Mouse (Mus musculus) liver, embryonic 15.5 days (tissue): Measurements from ENCODE around the gene Hrk. TPM values are rescaled to one million over a fixed set of nuclear protein-coding genes. Genes with fewer than 3 reads are reported as not detected.
A peak's percentile ranks its signal among the peaks of the same experiment; 100 is the strongest.

Source experiments
- ATAC-seq: fragments of 200-750 bp; cut with Nextera tagmentation; 2 replicates; pipeline ENCODE4 v1.8.0; 2017; ENCODE audit warnings: moderate number of reproducible peaks, mild to moderate bottlenecking, moderate library complexity; ENCODE audit not compliant: insufficient read depth
- H3K27ac ChIP-seq: fragments of 300-500 bp; sonication (generic); replicated peaks from 2 replicates; pipeline ENCODE4 v1.5.1; 2015; ENCODE audit warnings: mild to moderate bottlenecking, inconsistent platforms
- H3K27me3 ChIP-seq: fragments of 300-500 bp; sonication (generic); 2 replicates; pipeline ENCODE4 v1.6.1; 2015; ENCODE audit warnings: mild to moderate bottlenecking, inconsistent platforms
- H3K36me3 ChIP-seq: fragments of 300-500 bp; sonication (generic); replicated peaks from 2 replicates; pipeline ENCODE4 v1.6.1; 2015; ENCODE audit warnings: moderate library complexity, mild to moderate bottlenecking, inconsistent platforms
- H3K4me1 ChIP-seq: fragments of 300-500 bp; sonication (generic); replicated peaks from 2 replicates; pipeline ENCODE4 v1.6.1; 2015; ENCODE audit warnings: inconsistent platforms
- H3K4me2 ChIP-seq: fragments of 300-500 bp; sonication (generic); 2 replicates; pipeline ENCODE4 v1.6.1; 2015; ENCODE audit warnings: moderate library complexity, mild to moderate bottlenecking, inconsistent platforms
- H3K4me3 ChIP-seq: fragments of 300-500 bp; sonication (generic); replicated peaks from 2 replicates; pipeline ENCODE4 v1.5.1; 2015; ENCODE audit warnings: mild to moderate bottlenecking, inconsistent platforms
- H3K9ac ChIP-seq: fragments of 300-500 bp; sonication (generic); 2 replicates; pipeline ENCODE4 v1.6.1; 2015; ENCODE audit warnings: moderate library complexity, mild to moderate bottlenecking, inconsistent platforms
- H3K9me3 ChIP-seq: fragments of 300-500 bp; sonication (generic); replicated peaks from 2 replicates; pipeline ENCODE4 v1.6.1; 2016; ENCODE audit warnings: inconsistent platforms
- WGBS: fragments of 180-500 bp; shearing (Covaris S2); methylation state at CpG from one replicate; pipeline ENCODE4 v1.1.7; 2015; ENCODE audit warnings: mixed read lengths; ENCODE audit not compliant: insufficient replicate concordance; 5-methylcytosine and 5-hydroxymethylcytosine counted together
- polyA plus RNA-seq: library from polyadenylated mRNA; unstranded; fragments of >200 nt; fragmentation: Nextera tagmentation; extraction: Ambion mirVana; gene quantifications from 2 replicates; pipeline ENCODE4 v1.2.1, GENCODE M21; 2015

Hrk gene
- polyA plus RNA-seq, 1 experiment from 2014 or later, result not detected

- H3K9ac ChIP-seq, result no peak overlapping the region
- no peak for ATAC-seq
- H3K27ac ChIP-seq, result no peak overlapping the region
- H3K4me2 ChIP-seq, result no peak overlapping the region
- H3K36me3 ChIP-seq, result peaks cover 36% of the 10 kb centered on the region; the same call in 1 of the 2 replicates
- H3K4me1 ChIP-seq, result peaks cover 3% of the 10 kb centered on the region; the same call in 1 of the 2 replicates
- WGBS, result 63% methylated on average over 12 of the region's 12 CpGs
- no peaks in the 10 kb centered on the region for H3K9me3 ChIP-seq
- H3K4me3 ChIP-seq, result no peak overlapping the region
- no peaks in the 10 kb centered on the region for H3K27me3 ChIP-seq
Observed at GRCm38 (mm10) chr5:118143211-118144026, 21.0 kb upstream of the Hrk start.

DNA sequence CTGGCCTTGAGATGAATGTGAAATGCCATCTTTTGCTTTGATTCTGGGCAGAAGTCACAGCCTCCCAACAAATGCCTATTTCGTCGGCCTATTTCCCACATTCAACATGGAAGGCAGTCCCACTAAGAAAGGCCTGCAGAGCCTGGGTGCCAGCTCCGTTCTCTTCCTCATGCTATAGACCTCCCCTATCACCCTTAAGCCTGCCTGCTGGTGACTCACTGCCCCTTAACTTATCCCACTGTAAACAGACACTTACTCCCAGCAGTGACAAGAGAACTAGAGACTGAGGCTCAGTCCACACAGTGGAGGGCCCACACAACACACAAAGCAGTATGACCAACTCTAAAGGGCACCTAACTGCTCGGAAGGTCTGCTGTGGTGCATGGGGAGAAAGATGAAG, 20.1 kb upstream of the Hrk start:
- peaks cover 3% of the 10 kb centered on the region; the same call in 1 of the 2 replicates for H3K4me1 ChIP-seq
- H3K4me2 ChIP-seq, result no peak overlapping the region
- ATAC-seq, result no peak
- WGBS, result 76% methylated on average over 4 of the region's 4 CpGs
- H3K9me3 ChIP-seq, result no peaks in the 10 kb centered on the region
- H3K9ac ChIP-seq, result no peak overlapping the region
- no peaks in the 10 kb centered on the region for H3K27me3 ChIP-seq
- H3K36me3 ChIP-seq, result peaks cover 33% of the 10 kb centered on the region; the same call in 1 of the 2 replicates
- no peak overlapping the region for H3K4me3 ChIP-seq
- no peak overlapping the region for H3K27ac ChIP-seq

DNA sequence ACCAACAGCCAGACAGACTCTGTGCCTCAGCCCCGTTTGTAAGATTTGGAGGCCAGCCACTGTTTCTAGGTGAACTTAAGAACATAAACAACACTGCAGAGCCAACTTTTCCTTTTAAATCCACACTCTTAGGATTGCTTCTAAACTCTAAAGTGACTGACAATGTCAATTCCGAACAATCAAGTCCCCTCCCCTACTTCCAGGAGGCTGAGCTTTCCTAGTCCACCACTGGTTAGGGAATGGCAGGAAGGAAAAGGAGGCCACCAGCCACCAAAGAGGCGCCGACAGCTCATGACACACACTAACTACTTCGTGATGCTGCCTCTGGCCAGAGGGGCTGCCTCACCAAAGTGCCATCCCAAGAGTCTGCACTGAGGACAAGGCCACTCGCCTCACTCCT, 19.7 kb upstream of the Hrk start:
- ATAC-seq, result no peak
- peaks cover 3% of the 10 kb centered on the region; the same call in 1 of the 2 replicates for H3K4me1 ChIP-seq
- H3K4me2 ChIP-seq, result no peak overlapping the region
- H3K4me3 ChIP-seq, result no peak overlapping the region
- WGBS, result 54% methylated on average over 6 of the region's 6 CpGs
- H3K27me3 ChIP-seq, result no peaks in the 10 kb centered on the region
- H3K36me3 ChIP-seq, result peaks cover 28% of the 10 kb centered on the region; the same call in 1 of the 2 replicates
- H3K9ac ChIP-seq, result no peak overlapping the region
- no peaks in the 10 kb centered on the region for H3K9me3 ChIP-seq
- no peak overlapping the region for H3K27ac ChIP-seq

DNA sequence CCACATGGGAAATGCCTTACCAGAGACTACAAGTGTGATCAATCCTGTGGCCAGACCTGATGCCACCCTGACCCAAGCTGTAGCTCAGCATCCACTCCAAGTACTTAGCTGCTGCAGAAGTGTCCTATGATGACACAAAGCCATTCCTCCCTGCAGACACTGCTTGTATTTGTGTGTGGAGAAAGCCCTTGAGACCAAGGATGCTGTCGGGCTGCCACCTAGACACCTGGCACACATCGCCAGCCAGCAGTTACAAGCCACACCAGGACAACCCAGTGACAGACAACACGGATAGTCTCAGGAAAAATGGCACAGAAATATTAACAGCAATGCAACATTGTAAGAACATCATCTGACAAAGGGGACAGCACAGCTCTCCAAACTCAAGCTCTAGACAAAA, 19.0 kb upstream of the Hrk start:
- H3K4me1 ChIP-seq, result peaks cover 3% of the 10 kb centered on the region; the same call in 1 of the 2 replicates
- H3K4me2 ChIP-seq, result no peak overlapping the region
- no peak overlapping the region for H3K27ac ChIP-seq
- H3K27me3 ChIP-seq, result no peaks in the 10 kb centered on the region
- 77% methylated on average over 3 of the region's 3 CpGs for WGBS
- no peak overlapping the region for H3K9ac ChIP-seq
- H3K36me3 ChIP-seq, result peaks cover 24% of the 10 kb centered on the region; the same call in 1 of the 2 replicates
- no peaks in the 10 kb centered on the region for H3K9me3 ChIP-seq
- H3K4me3 ChIP-seq, result no peak overlapping the region
- no peak for ATAC-seq

DNA sequence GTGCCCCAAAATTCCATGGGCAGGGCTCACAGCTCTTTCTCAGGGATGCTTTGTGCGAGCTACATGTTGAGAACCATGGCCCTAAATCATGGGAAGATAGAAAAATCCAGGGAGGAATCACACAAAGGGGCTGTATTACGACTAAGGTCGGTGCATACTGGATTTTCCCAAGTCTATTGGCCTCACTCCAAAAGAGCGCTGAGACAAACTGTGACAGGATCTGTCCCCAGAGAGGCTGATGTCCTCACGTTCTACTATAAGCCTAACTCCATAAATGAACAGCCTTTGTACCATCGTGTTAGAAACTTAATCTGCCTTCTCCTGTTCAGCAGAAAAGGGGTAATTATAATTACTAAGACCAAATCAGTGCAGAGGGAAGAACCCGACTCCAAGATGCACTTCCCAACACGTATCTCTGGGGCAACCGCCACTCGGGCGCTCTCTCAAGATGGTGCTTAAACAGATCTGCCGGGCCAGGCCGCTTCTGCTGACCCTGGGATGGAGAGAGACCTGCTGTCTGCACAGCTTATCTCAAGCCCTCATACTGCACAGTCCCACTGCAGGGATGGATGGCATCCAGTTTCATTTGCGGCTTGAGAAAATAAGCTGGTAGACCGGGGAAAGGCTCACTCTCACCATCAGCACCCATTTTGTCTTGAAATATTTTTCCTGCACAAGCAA, 18.3 kb upstream of the Hrk start:
- Histone ChIP-seq H3K27ac (no peak overlapping the region), H3K9ac (no peak overlapping the region), H3K4me2 (no peak overlapping the region), H3K4me3 (no peak overlapping the region), H3K27me3 (no peaks in the 10 kb centered on the region), H3K4me1 (peaks cover 3% of the 10 kb centered on the region; the same call in 1 of the 2 replicates), H3K36me3 (peaks cover 18% of the 10 kb centered on the region; the same call in 1 of the 2 replicates), H3K9me3 (no peaks in the 10 kb centered on the region)
- WGBS, result 76% methylated on average over 15 of the region's 15 CpGs
- ATAC-seq, result no peak

GRCm38 (mm10) chr5:118147264-118147663, 17.2 kb upstream of the Hrk start:
- Histone ChIP-seq H3K36me3 (peaks cover 8% of the 10 kb centered on the region; the same call in 1 of the 2 replicates), H3K9me3 (no peaks in the 10 kb centered on the region), H3K9ac (no peak overlapping the region), H3K4me3 (no peak overlapping the region), H3K4me1 (peaks cover 3% of the 10 kb centered on the region; the same call in 1 of the 2 replicates), H3K4me2 (no peak overlapping the region), H3K27ac (no peak overlapping the region), H3K27me3 (no peaks in the 10 kb centered on the region)
- 69% methylated on average over 10 of the region's 10 CpGs for WGBS
- no peak for ATAC-seq

DNA sequence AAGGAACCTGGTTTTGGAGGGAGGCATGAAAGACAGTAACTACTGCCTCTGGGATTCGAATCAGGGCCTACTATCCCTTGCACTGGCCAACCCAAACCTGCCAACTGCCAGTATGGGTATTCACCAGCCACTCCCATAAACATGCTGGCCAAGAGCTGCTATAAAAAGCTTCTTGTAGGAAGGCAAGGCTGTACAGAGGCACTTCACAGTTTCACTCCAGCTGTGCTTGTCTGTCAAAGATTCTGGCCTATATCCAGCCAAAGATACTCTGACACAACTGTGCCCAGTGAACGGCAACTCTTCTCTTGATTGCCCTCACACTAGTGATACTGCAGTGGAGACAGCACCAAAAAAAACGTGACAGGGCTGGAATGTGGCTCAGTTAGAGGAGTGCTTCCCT, 14.7 kb upstream of the Hrk start:
- Histone ChIP-seq H3K9me3 (no peaks in the 10 kb centered on the region), H3K27me3 (no peaks in the 10 kb centered on the region), H3K27ac (no peak overlapping the region), H3K4me1 (peaks cover 14% of the 10 kb centered on the region), H3K36me3 (no peaks in the 10 kb centered on the region), H3K9ac (no peak overlapping the region), H3K4me3 (no peak overlapping the region), H3K4me2 (no peak overlapping the region)
- ATAC-seq, result no peak
- 67% methylated on average over 3 of the region's 3 CpGs for WGBS

DNA sequence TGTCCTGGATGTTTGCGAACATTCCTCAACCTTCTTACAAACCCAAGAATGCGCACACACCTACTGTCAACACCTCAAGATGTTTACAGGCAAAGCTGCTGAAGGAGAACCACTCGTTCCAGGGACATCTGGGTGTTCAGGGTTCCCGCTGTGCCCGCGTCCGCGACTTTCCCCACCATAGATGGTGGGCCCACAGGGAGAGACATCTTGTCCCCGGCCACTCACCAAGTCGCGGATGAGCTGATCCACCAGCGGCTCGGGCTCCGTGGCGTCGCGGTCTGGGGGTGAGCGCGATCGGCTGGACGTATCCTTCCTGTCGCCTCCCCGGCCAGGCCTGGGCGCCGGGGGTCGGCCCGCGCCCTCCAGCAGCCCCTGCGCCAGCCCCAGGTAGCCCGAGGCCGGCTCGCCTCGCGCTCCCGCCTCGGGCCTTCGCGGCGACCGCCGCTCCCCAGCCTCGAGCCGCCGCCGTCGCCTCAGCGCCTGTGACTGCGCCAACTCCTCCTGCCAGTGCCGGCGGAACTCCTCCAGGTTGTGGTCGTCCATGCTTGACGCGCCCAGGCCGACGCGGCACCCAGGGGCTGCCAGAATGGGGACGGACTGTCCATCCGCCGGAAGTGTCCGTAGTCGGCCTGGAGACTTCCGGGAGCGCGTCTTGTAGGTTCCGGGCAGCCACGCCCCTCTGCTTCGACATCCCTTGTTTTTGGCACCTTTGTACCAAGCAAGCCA, 9.4 kb upstream of the Hrk start, which contains the start of gene Fbxw8:
Gene Fbxw8, minus strand, starts transcription at position 626 of the 726 bp plus-strand sequence.
- under 1% methylated on average over 67 of the region's 67 CpGs for WGBS
- H3K27ac ChIP-seq, result peak within 1 kb of the TSS; percentile 62; the same call in 1 of the 2 replicates
- H3K27me3 ChIP-seq, result no peaks in the 10 kb centered on the region
- peaks cover 39% of the 10 kb centered on the region for H3K4me1 ChIP-seq
- H3K4me2 ChIP-seq, result peak within 1 kb of the TSS; percentile 81
- peak within 1 kb of the TSS; percentile 92 for H3K4me3 ChIP-seq
- H3K36me3 ChIP-seq, result no peaks in the 10 kb centered on the region
- H3K9ac ChIP-seq, result peak within 1 kb of the TSS; percentile 80
- ATAC-seq, result peak; percentile 70
- H3K9me3 ChIP-seq, result no peaks in the 10 kb centered on the region

DNA sequence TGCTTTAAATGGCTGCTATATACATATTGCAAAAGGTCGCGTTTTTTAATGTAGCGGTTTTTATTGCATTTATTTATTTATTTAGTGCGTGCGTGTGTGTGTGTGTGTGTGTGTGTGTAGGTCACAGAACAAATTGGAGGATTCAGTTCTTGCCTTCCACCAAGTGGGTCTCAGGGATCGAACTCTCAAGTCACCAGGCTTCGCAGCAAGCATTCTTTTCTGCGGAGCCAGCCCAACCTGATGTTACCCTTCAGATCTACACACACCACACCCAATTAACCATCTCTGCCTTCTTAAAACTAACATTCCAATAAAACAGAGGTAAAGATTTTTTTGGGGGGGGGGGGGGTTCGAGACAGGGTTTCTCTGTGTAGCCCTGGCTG, 8.9 kb upstream of the Hrk start:
- WGBS, result 18% methylated on average over 9 of the region's 9 CpGs
- ATAC-seq, result no peak
- Histone ChIP-seq H3K4me3 (peak overlapping the region; percentile 92), H3K4me1 (peaks cover 39% of the 10 kb centered on the region), H3K9me3 (no peaks in the 10 kb centered on the region), H3K27ac (no peak overlapping the region), H3K36me3 (no peaks in the 10 kb centered on the region), H3K9ac (peak overlapping the region; percentile 80; the same call in 1 of the 2 replicates), H3K4me2 (peak overlapping the region; percentile 81), H3K27me3 (no peaks in the 10 kb centered on the region)

- no peaks in the 10 kb centered on the region for H3K9me3 ChIP-seq
- no peak overlapping the region for H3K9ac ChIP-seq
- no peak overlapping the region for H3K4me3 ChIP-seq
- H3K27ac ChIP-seq, result no peak overlapping the region
- no peaks in the 10 kb centered on the region for H3K36me3 ChIP-seq
- H3K4me2 ChIP-seq, result no peak overlapping the region
- ATAC-seq, result peak; percentile 64
- peaks cover 13% of the 10 kb centered on the region; the same call in 1 of the 2 replicates for H3K27me3 ChIP-seq
- peaks cover 39% of the 10 kb centered on the region for H3K4me1 ChIP-seq
- 43% methylated on average over 4 of the region's 4 CpGs for WGBS
Observed at GRCm38 (mm10) chr5:118156976-118157375, 7.5 kb upstream of the Hrk start.
